Mouse (Mus musculus) CD4-positive, CD25-positive, alpha-beta regulatory T cell, adult 2 months (primary cell): Measurements from ENCODE around the gene Rheb.
"Not testable (repeated sequence)": the region's sequence is repeated elsewhere in the genome, so short reads cannot be mapped to it uniquely, and the experiment has no call there.

Source experiments
- DNase-seq: peaks from one replicate; pipeline ENCODE4 v3.0.0-alpha.2; 2012; ENCODE audit warnings: low read depth, low spot score

Gene Rheb

GRCm38 (mm10) chr5:24842274-24843102, at the start of gene Rheb:
Gene Rheb, minus strand, starts transcription at chr5:24842624.
- peak; percentile 99 for DNase-seq

- DNase-seq: no peak
Observed at GRCm38 (mm10) chr5:24889860-24890259, 47.4 kb upstream of the Rheb start.

GRCm38 (mm10) chr5:24888874-24889591, 46.6 kb upstream of the Rheb start:
- DNase-seq: peak; percentile 63

GRCm38 (mm10) chr5:24887271-24887670, 44.8 kb upstream of the Rheb start:
- DNase-seq: no peak

- no peak for DNase-seq
Observed at GRCm38 (mm10) chr5:24878713-24879112, 36.3 kb upstream of the Rheb start.

- DNase-seq: no peak
Observed at GRCm38 (mm10) chr5:24877836-24878624, 35.6 kb upstream of the Rheb start.

GRCm38 (mm10) chr5:24876653-24877052, 34.2 kb upstream of the Rheb start:
- no peak for DNase-seq

- no peak for DNase-seq
Observed at GRCm38 (mm10) chr5:24874111-24874510, 31.7 kb upstream of the Rheb start.

- DNase-seq: no peak
Observed at GRCm38 (mm10) chr5:24873221-24873620, 30.8 kb upstream of the Rheb start.

GRCm38 (mm10) chr5:24871276-24871675, 28.9 kb upstream of the Rheb start:
- DNase-seq: no peak

- DNase-seq: no peak
Observed at GRCm38 (mm10) chr5:24869796-24870289, 27.4 kb upstream of the Rheb start.

- DNase-seq: no peak
Observed at GRCm38 (mm10) chr5:24863804-24864203, 21.4 kb upstream of the Rheb start.

GRCm38 (mm10) chr5:24861449-24861930, 19.1 kb upstream of the Rheb start:
- DNase-seq: no peak

- DNase-seq: no peak
Observed at GRCm38 (mm10) chr5:24860635-24861448, 18.4 kb upstream of the Rheb start.

- DNase-seq: no peak
Observed at GRCm38 (mm10) chr5:24859771-24860540, 17.5 kb upstream of the Rheb start.

GRCm38 (mm10) chr5:24854827-24855600, 12.6 kb upstream of the Rheb start:
- DNase-seq: no peak

GRCm38 (mm10) chr5:24854256-24854655, 11.8 kb upstream of the Rheb start:
- no peak for DNase-seq

- DNase-seq: not testable (repeated sequence)
Observed at GRCm38 (mm10) chr5:24848261-24848660, 5.8 kb upstream of the Rheb start.

- peak; percentile 30 for DNase-seq
Observed at GRCm38 (mm10) chr5:24843841-24844240, 1.4 kb upstream of the Rheb start.
